Mouse (Mus musculus): ENCODE data around the gene Sh3rf1. TPM values are rescaled to one million over a fixed set of nuclear protein-coding genes. Genes with fewer than 3 reads are reported as not detected.

Gene Sh3rf1
- polyA plus RNA-seq, 1 experiment = 8.2 TPM

DNA sequence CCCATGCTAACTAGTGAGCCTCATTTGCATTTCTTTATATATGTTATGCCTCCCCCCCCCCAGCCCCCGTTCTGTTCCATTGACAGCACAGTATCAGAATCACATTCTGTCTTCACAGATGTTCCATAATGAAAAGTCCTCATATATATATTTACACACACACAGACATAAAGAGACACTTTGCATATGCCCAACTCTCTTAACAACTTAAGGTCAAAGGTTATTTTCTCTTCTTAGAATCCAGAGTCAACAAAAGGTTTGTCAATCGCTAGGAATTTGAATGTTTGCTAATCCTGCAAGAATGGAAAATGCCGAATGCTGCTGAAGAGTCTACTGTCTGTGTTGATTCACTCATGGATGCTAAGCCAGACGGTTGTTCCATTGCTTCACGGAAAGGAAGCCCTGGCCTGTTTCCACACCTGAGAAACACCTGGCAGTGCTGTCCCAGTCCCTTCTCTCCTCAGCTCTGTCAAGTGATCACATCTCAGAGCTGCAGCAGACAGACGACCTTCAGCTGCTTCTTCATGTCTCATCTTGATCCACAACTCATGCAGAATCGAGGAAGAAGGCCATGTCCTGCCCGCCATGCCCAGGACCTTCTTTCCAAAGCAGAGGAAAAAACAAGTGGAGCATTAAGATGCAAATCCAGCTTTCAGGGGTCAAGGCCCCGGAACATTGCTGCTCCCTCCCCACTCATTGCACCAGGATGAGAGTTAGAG lies 213.1 kb downstream of the Sh3rf1 start:
- 48% methylated on average over 9 of the region's 9 CpGs for WGBS
- DNase-seq (ENCODE audit: low read depth, low spot score) = no peak

GRCm38 (mm10) chr8:61437305-61437605 lies 213.6 kb downstream of the Sh3rf1 start:
- DNase-seq (ENCODE audit: low read depth, low spot score) = no peak

DNA sequence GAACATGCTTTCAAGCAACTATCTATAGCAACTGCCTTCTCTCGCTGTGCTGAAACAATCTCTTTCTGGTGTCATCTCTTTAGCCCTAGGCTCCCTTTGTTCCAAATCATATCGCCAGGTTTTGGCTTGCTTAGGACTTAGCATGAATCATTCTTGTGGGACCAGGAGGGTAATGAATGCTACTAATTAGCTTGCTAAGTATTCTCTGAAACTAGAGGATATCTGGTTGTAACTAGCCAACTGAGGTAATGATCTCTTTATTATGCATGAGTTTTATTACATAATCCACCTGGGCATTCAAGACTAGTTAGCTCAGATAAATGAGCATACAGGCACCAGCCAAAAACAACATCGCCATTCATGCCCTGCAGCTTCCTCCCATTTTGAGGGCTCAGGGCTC lies 219.3 kb downstream of the Sh3rf1 start:
- no peak for DNase-seq (ENCODE audit: low read depth, low spot score)
- 96% methylated on average over 3 of the region's 3 CpGs for WGBS

- no peak for DNase-seq (ENCODE audit: low read depth, low spot score)
- WGBS = 80% methylated on average over 3 of the region's 3 CpGs
These were observed 220.7 kb downstream of the Sh3rf1 start for GRCm38 (mm10) chr8:61444358-61444757.

Other genes starting within 250 kb of the Sh3rf1 start
- 13.4 and 20.1 TPM in 2 replicates for gene Clcn3, start 240.6 kb upstream of the Sh3rf1 start, polyA plus RNA-seq (2012; rRNA removed)
- 1.1 and 2.2 TPM in 2 replicates for gene Nek1, start 230.7 kb upstream of the Sh3rf1 start, polyA plus RNA-seq (2012; rRNA removed)